Comparison of ENCODE assay signal across 8 mouse cellular contexts in genomic region chr10:42057231-42057601, GRCm38 (mm10). TPM values are rescaled to one million over a fixed set of nuclear protein-coding genes. Genes with fewer than 3 reads are reported as not detected.
DNase-seq lines count a peak whose midpoint lies in the region; ATAC-seq and TF ChIP-seq lines count a peak whose summit lies in the region.

No protein-coding gene starts in this region.

- no peaks in the 10 kb centered on the region for H3K36me3 ChIP-seq in stomach, embryonic 16.5 days (ENCODE audit: control insufficient read depth, insufficient read depth, low read length)
- no peaks in the 10 kb centered on the region for H3K36me3 ChIP-seq in stomach, postnatal 0 days (ENCODE audit: control insufficient read depth, insufficient read depth, low read length)
- no peaks in the 10 kb centered on the region for H3K36me3 ChIP-seq in heart, embryonic 16.5 days (ENCODE audit: control insufficient read depth, insufficient read depth)

- TF ChIP-seq EP300 in stomach, postnatal 0 days (optimal IDR thresholded peaks at IDR 0.05) = no peak

- 51% methylated on average over 11 of the region's 11 CpGs for WGBS in stomach, embryonic 16.5 days
- 53% methylated on average over 11 of the region's 11 CpGs for WGBS in stomach, postnatal 0 days
- 30% methylated on average over 11 of the region's 11 CpGs for WGBS in heart, embryonic 16.5 days

- ATAC-seq in stomach, embryonic 16.5 days (ENCODE audit: insufficient read depth, low FRiP score) = no peak
- no peak for ATAC-seq in stomach, postnatal 0 days (ENCODE audit: low FRiP score, low TSS enrichment)
- 0 out of 2 replicates have a peak, but pooled peaks have one; percentile 60 for ATAC-seq in heart, embryonic 16.5 days (replicated peaks; ENCODE audit: extremely low read depth, insufficient read depth, low FRiP score)

- H3K4me1 ChIP-seq in stomach, embryonic 16.5 days (ENCODE audit: control insufficient read depth, insufficient read depth, low read length) = no peaks in the 10 kb centered on the region
- no peaks in the 10 kb centered on the region for H3K4me1 ChIP-seq in stomach, postnatal 0 days (replicated peaks; ENCODE audit: control insufficient read depth, insufficient read depth)
- peaks cover 5% of the 10 kb centered on the region; the same call in 1 of the 2 replicates for H3K4me1 ChIP-seq in heart, embryonic 16.5 days (ENCODE audit: control insufficient read depth, insufficient read depth, low read length)

- no peak overlapping the region for H3K4me3 ChIP-seq in stomach, embryonic 16.5 days (replicated peaks; ENCODE audit: low read length)
- H3K4me3 ChIP-seq in stomach, postnatal 0 days (ENCODE audit: low read depth, low read length) = no peak overlapping the region
- H3K4me3 ChIP-seq in heart, embryonic 16.5 days (ENCODE audit: low read length) = no peak overlapping the region

- no peaks in the 10 kb centered on the region for H3K27me3 ChIP-seq in stomach, embryonic 16.5 days (ENCODE audit: control insufficient read depth, insufficient read depth, low read length)
- no peaks in the 10 kb centered on the region for H3K27me3 ChIP-seq in stomach, postnatal 0 days (ENCODE audit: control insufficient read depth, insufficient read depth, low read length)
- no peaks in the 10 kb centered on the region for H3K27me3 ChIP-seq in heart, embryonic 16.5 days (ENCODE audit: control insufficient read depth, insufficient read depth, low read length)

- 0 out of 2 replicates have a peak overlapping the region, but pooled peaks have one; percentile 10 for H3K4me2 ChIP-seq in stomach, embryonic 16.5 days (ENCODE audit: low read depth, low read length)
- H3K4me2 ChIP-seq in stomach, postnatal 0 days (replicated peaks; ENCODE audit: low read depth) = no peak overlapping the region
- peak overlapping the region; percentile 34 for H3K4me2 ChIP-seq in heart, embryonic 16.5 days (ENCODE audit: low read depth, low read length)

- H3K9me3 ChIP-seq in stomach, embryonic 16.5 days (replicated peaks; ENCODE audit: control insufficient read depth, low read length) = no peaks in the 10 kb centered on the region
- no peaks in the 10 kb centered on the region for H3K9me3 ChIP-seq in stomach, postnatal 0 days (ENCODE audit: control insufficient read depth, low read length)
- H3K9me3 ChIP-seq in heart, embryonic 16.5 days (replicated peaks; ENCODE audit: control insufficient read depth, low read length) = no peaks in the 10 kb centered on the region

- no peak for DNase-seq in stomach, postnatal 0 days (ENCODE audit: low spot score)
- peak; percentile 40 for DNase-seq in lung, postnatal 36 days
- peak; percentile 68 for DNase-seq in thymus, postnatal 4 days
- DNase-seq in layer of hippocampus, adult 9-11 months = no peak
- no peak for DNase-seq in frontal cortex, postnatal 36 days (ENCODE audit: low spot score in 2 of 2)
- no peak for DNase-seq in adrenal gland, postnatal 10 days

- no peak for TF ChIP-seq CTCF in stomach, postnatal 0 days (IDR thresholded peaks at IDR 0.05; ENCODE audit: low read depth)

- no peak overlapping the region for H3K27ac ChIP-seq in stomach, embryonic 16.5 days (ENCODE audit: low read length)
- no peak overlapping the region for H3K27ac ChIP-seq in stomach, postnatal 0 days (replicated peaks)
- H3K27ac ChIP-seq in heart, embryonic 16.5 days (ENCODE audit: low read length) = peak overlapping the region; percentile 46; the same call in 1 of the 2 replicates

- peak overlapping the region; percentile 23 for H3K9ac ChIP-seq in stomach, embryonic 16.5 days (ENCODE audit: low read length)
- no peak overlapping the region for H3K9ac ChIP-seq in stomach, postnatal 0 days (ENCODE audit: low read length)
- H3K9ac ChIP-seq in heart, embryonic 16.5 days (ENCODE audit: low read length) = 0 out of 2 replicates have a peak overlapping the region, but pooled peaks have one; percentile 32

RNA-seq across cellular contexts. Expression of gene Armc2, which starts 39.0 kb away (rescaled TPM):
- polyA plus RNA-seq in stomach, embryonic 16.5 days (2015; fragmentation: Nextera tagmentation; extraction: Ambion mirVana) = 2.3 and 2.9 TPM in 2 replicates
- polyA plus RNA-seq in stomach, postnatal 0 days (2015; fragmentation: Nextera tagmentation; extraction: Ambion mirVana) = 1.5 and 1.8 TPM in 2 replicates
- 2.3 and 2.5 TPM in 2 replicates for polyA plus RNA-seq in heart, embryonic 16.5 days (2015; fragmentation: Nextera tagmentation; extraction: Ambion mirVana)
- total RNA-seq in adrenal gland, postnatal 10 days (2021) = 1 to 10 TPM in 1 of 2 experiments, under 1 TPM in 1; 0.84 to 3.0 TPM

Comparison
In these comparisons a context has a peak if more than half of its experiments do, and no peak if none do; other contexts are left out.
1. DNase-seq: peak in lung, postnatal 36 days (single experiment) and thymus, postnatal 4 days (single experiment); none in stomach, postnatal 0 days (single experiment), layer of hippocampus, adult 9-11 months (single experiment), frontal cortex, postnatal 36 days (0 of 2) and adrenal gland, postnatal 10 days (single experiment).